In the genomic region with DNA sequence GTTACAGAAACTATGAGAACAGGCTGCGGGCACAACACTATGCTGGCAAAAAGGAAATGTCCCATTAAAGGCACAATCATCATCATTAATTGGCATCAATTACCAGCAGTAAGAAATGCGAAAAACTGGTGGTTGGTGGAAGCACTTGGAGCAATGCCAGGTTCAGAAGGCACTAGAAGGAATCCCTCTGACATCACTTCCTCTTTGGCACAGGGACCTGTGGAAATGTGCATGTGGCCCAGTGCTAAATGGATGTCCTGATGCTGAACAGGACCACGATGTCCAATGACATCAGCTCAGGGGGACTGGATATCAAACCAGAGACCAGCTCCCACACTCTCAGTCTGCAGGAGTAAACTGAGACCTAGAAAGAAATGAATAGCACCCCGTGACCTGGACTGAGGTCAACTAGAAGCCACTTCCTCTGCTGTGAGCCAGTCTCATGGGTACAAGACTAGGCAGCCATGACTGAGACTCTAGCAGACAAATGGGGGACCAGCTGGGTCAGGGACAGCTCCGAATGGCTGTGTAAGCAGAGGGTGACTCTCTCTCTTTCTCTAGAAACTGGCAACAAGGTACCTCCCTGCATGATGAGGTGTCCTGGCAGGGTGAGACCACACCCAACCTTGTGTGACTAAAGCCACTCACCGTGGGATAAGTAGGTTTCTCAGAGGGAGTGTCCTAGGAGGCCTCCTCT, we compare ENCODE assay signal across 20 mouse cellular contexts. TPM values are rescaled to one million over a fixed set of nuclear protein-coding genes. Genes with fewer than 3 reads are reported as not detected.
DNase-seq lines count a peak whose midpoint lies in the region; ATAC-seq lines count a peak whose summit lies in the region.
"Had no signal": no experiment of that assay in that cellular context is flagged by ENCODE, and none has a peak within 500 bp of the region (broad histone marks: within the 10 kb centered on the region; RNA-seq: fewer than 3 reads in every experiment).

No protein-coding gene starts in this region.

- H3K27ac ChIP-seq in heart, embryonic 10.5 days: no peak overlapping the region
- peak overlapping the region; percentile 43; the same call in 1 of the 2 replicates for H3K27ac ChIP-seq in stomach, embryonic 16.5 days (ENCODE audit: low read length)
- no peak overlapping the region for H3K27ac ChIP-seq in liver, embryonic 11.5 days (ENCODE audit: low read depth, low read length)
- H3K27ac ChIP-seq: embryonic facial prominence, embryonic 15.5 days; hindbrain, embryonic 12.5 days had no signal

- no peak overlapping the region for H3K9ac ChIP-seq in stomach, embryonic 16.5 days (ENCODE audit: low read length)
- no peak overlapping the region for H3K9ac ChIP-seq in liver, embryonic 11.5 days (ENCODE audit: low read depth, low read length)
- H3K9ac ChIP-seq: embryonic facial prominence, embryonic 15.5 days; hindbrain, embryonic 12.5 days had no signal

- no peaks in the 10 kb centered on the region for H3K36me3 ChIP-seq in heart, embryonic 10.5 days
- no peaks in the 10 kb centered on the region for H3K36me3 ChIP-seq in stomach, embryonic 16.5 days (ENCODE audit: control insufficient read depth, insufficient read depth, low read length)
- no peaks in the 10 kb centered on the region for H3K36me3 ChIP-seq in liver, embryonic 11.5 days (ENCODE audit: control insufficient read depth, insufficient read depth, low read length)
- H3K36me3 ChIP-seq: embryonic facial prominence, embryonic 15.5 days; hindbrain, embryonic 12.5 days had no signal

- H3K27me3 ChIP-seq in heart, embryonic 10.5 days (ENCODE audit: insufficient read depth, poor library complexity, severe bottlenecking): peaks cover 13% of the 10 kb centered on the region; the same call in 1 of the 2 replicates
- no peaks in the 10 kb centered on the region for H3K27me3 ChIP-seq in stomach, embryonic 16.5 days (ENCODE audit: control insufficient read depth, insufficient read depth, low read length)
- H3K27me3 ChIP-seq in liver, embryonic 11.5 days (replicated peaks; ENCODE audit: control insufficient read depth, insufficient read depth, low read length): no peaks in the 10 kb centered on the region
- H3K27me3 ChIP-seq: embryonic facial prominence, embryonic 15.5 days had no signal

- H3K4me1 ChIP-seq in heart, embryonic 10.5 days: peaks cover 15% of the 10 kb centered on the region
- peaks cover 18% of the 10 kb centered on the region for H3K4me1 ChIP-seq in stomach, embryonic 16.5 days (ENCODE audit: control insufficient read depth, insufficient read depth, low read length)
- 0 out of 2 replicates have a peak, but pooled peaks cover 5% of the 10 kb centered on the region for H3K4me1 ChIP-seq in liver, embryonic 11.5 days (replicated peaks; ENCODE audit: control insufficient read depth, insufficient read depth, low read length)
- H3K4me1 ChIP-seq: hindbrain, embryonic 12.5 days had no signal

- DNase-seq in heart, adult 11 months: peak; percentile 90
- DNase-seq in heart, embryonic 10.5 days (ENCODE audit: low spot score): no peak
- DNase-seq in 3T3-L1 (ENCODE audit: low read depth, low spot score) (peak; percentile 34), MN1 (ENCODE audit: low spot score) (peak; percentile 52)
- DNase-seq in right cerebral cortex, postnatal 4 days: no peak
- no peak for DNase-seq in liver, embryonic 11.5 days (ENCODE audit: low spot score)
- DNase-seq: adrenal gland, postnatal 10 days; cerebellum, adult 11 months; cerebellum, adult 8-10 months; cerebellum, postnatal 14 days; embryo, embryonic 11 days; gastrocnemius, postnatal 14 days; heart, postnatal 10 days; heart, postnatal 4 days had no signal

- no peak for ATAC-seq in stomach, embryonic 16.5 days (ENCODE audit: insufficient read depth, low FRiP score)
- no peak for ATAC-seq in liver, embryonic 11.5 days (replicated peaks; ENCODE audit: low FRiP score)
- ATAC-seq: forebrain, embryonic 16.5 days; hindbrain, embryonic 16.5 days had no signal

- WGBS in heart, embryonic 10.5 days: 68% methylated on average over 6 of the region's 6 CpGs
- WGBS in stomach, embryonic 16.5 days: 70% methylated on average over 6 of the region's 6 CpGs
- 74% methylated on average over 6 of the region's 6 CpGs for WGBS in liver, embryonic 11.5 days

- H3K4me2 ChIP-seq in stomach, embryonic 16.5 days (ENCODE audit: low read depth, low read length): no peak overlapping the region
- no peak overlapping the region for H3K4me2 ChIP-seq in liver, embryonic 11.5 days
- H3K4me2 ChIP-seq: embryonic facial prominence, embryonic 15.5 days; hindbrain, embryonic 12.5 days had no signal

- no peaks in the 10 kb centered on the region for H3K9me3 ChIP-seq in heart, embryonic 10.5 days
- H3K9me3 ChIP-seq in stomach, embryonic 16.5 days (replicated peaks; ENCODE audit: control insufficient read depth, low read length): no peaks in the 10 kb centered on the region
- no peaks in the 10 kb centered on the region for H3K9me3 ChIP-seq in liver, embryonic 11.5 days (ENCODE audit: control insufficient read depth, low read length)
- H3K9me3 ChIP-seq: embryonic facial prominence, embryonic 15.5 days; hindbrain, embryonic 12.5 days had no signal

- no peak overlapping the region for H3K4me3 ChIP-seq in heart, embryonic 10.5 days
- no peak overlapping the region for H3K4me3 ChIP-seq in stomach, embryonic 16.5 days (replicated peaks; ENCODE audit: low read length)
- no peak overlapping the region for H3K4me3 ChIP-seq in liver, embryonic 11.5 days (ENCODE audit: low read depth, low read length)
- H3K4me3 ChIP-seq: embryonic facial prominence, embryonic 15.5 days; erythroblast, embryonic 14.5 days; hindbrain, embryonic 12.5 days had no signal

RNA-seq across cellular contexts. Expression of a gene that starts 3.6 kb away (rescaled TPM):
- 1.6 and 2.0 TPM in 2 replicates for polyA plus RNA-seq in heart, embryonic 10.5 days (2016; fragmentation: Nextera tagmentation; extraction: Ambion mirVana)
- 5.2 and 6.2 TPM in 2 replicates for polyA plus RNA-seq in stomach, embryonic 16.5 days (2015; fragmentation: Nextera tagmentation; extraction: Ambion mirVana)
- 3.1 and 3.5 TPM in 2 replicates for polyA plus RNA-seq in liver, embryonic 11.5 days (2014; fragmentation: Nextera tagmentation; extraction: Ambion mirVana)

RNA-seq across cellular contexts. Expression of a gene that starts 14.6 kb away (rescaled TPM):
- 17.2 and 17.3 TPM in 2 replicates for polyA plus RNA-seq in heart, embryonic 10.5 days (2016; fragmentation: Nextera tagmentation; extraction: Ambion mirVana)
- 15.6 and 20.9 TPM in 2 replicates for polyA plus RNA-seq in stomach, embryonic 16.5 days (2015; fragmentation: Nextera tagmentation; extraction: Ambion mirVana)
- 27.7 and 28.1 TPM in 2 replicates for polyA plus RNA-seq in liver, embryonic 11.5 days (2014; fragmentation: Nextera tagmentation; extraction: Ambion mirVana)

RNA-seq across cellular contexts. Expression of a gene that starts 57.5 kb away (rescaled TPM):
- 10.2 and 14.7 TPM in 2 replicates for polyA plus RNA-seq in heart, embryonic 10.5 days (2016; fragmentation: Nextera tagmentation; extraction: Ambion mirVana)
- 7.1 and 7.3 TPM in 2 replicates for polyA plus RNA-seq in stomach, embryonic 16.5 days (2015; fragmentation: Nextera tagmentation; extraction: Ambion mirVana)
- polyA plus RNA-seq in liver, embryonic 11.5 days (2014; fragmentation: Nextera tagmentation; extraction: Ambion mirVana): 2.9 and 4.6 TPM in 2 replicates
- polyA plus RNA-seq: erythroblast, embryonic 14.5 days had no signal

Comparison
In these comparisons a context has a peak if more than half of its experiments do, and no peak if none do; other contexts are left out.
1. DNase-seq: peak in heart, adult 11 months (single experiment), 3T3-L1 (single experiment) and MN1 (single experiment); none in heart, embryonic 10.5 days (single experiment), right cerebral cortex, postnatal 4 days (single experiment) and liver, embryonic 11.5 days (single experiment).